Mouse (Mus musculus) intestine, embryonic 15.5 days (tissue): Measurements from ENCODE around the gene Smim26. TPM values are rescaled to one million over a fixed set of nuclear protein-coding genes. Genes with fewer than 3 reads are reported as not detected.

Source experiments
- ATAC-seq: fragments of 200-750 bp; cut with Nextera tagmentation; 2 replicates; pipeline ENCODE4 v1.8.0; 2017; ENCODE audit warnings: moderate TSS enrichment, moderate library complexity
- H3K27ac ChIP-seq: fragments of 300-500 bp; sonication (generic); 2 replicates; pipeline ENCODE4 v1.5.1; 2015; ENCODE audit warnings: mild to moderate bottlenecking, inconsistent platforms
- H3K27me3 ChIP-seq: fragments of 300-500 bp; sonication (generic); replicated peaks from 2 replicates; pipeline ENCODE4 v1.6.1; 2015; ENCODE audit warnings: inconsistent platforms
- H3K36me3 ChIP-seq: fragments of 300-500 bp; sonication (generic); 2 replicates; pipeline ENCODE4 v1.6.1; 2015; ENCODE audit warnings: inconsistent platforms
- H3K4me1 ChIP-seq: fragments of 300-500 bp; sonication (generic); replicated peaks from 2 replicates; pipeline ENCODE4 v1.6.1; 2015; ENCODE audit warnings: inconsistent platforms
- H3K4me2 ChIP-seq: fragments of 300-500 bp; sonication (generic); replicated peaks from 2 replicates; pipeline ENCODE4 v1.6.1; 2015; ENCODE audit warnings: mild to moderate bottlenecking, inconsistent platforms
- H3K4me3 ChIP-seq: fragments of 300-500 bp; sonication (generic); replicated peaks from 2 replicates; pipeline ENCODE4 v1.5.1; 2015; ENCODE audit warnings: inconsistent platforms
- H3K9ac ChIP-seq: fragments of 300-500 bp; sonication (generic); 2 replicates; pipeline ENCODE4 v1.6.1; 2015; ENCODE audit warnings: inconsistent platforms
- H3K9me3 ChIP-seq: fragments of 300-500 bp; sonication (generic); 2 replicates; pipeline ENCODE4 v1.6.1; 2016; ENCODE audit warnings: inconsistent platforms
- WGBS: fragments of 180-500 bp; shearing (Covaris S2); methylation state at CpG from one replicate; pipeline ENCODE4 v1.1.7; 2015; 5-methylcytosine and 5-hydroxymethylcytosine counted together
- polyA plus RNA-seq: library from polyadenylated mRNA; unstranded; fragments of >200 nt; fragmentation: Nextera tagmentation; extraction: Ambion mirVana; gene quantifications from 2 replicates; pipeline ENCODE4 v1.2.1, GENCODE M21; 2015

The Smim26 gene
- polyA plus RNA-seq, 1 experiment from 2014 or later = 51.6 TPM

- peaks cover 11% of the 10 kb centered on the region; the same call in 1 of the 2 replicates for H3K4me1 ChIP-seq
- no peak overlapping the region for H3K27ac ChIP-seq
- no peak for ATAC-seq
- H3K27me3 ChIP-seq = no peaks in the 10 kb centered on the region
- H3K4me2 ChIP-seq = no peak overlapping the region
- no peak overlapping the region for H3K4me3 ChIP-seq
- H3K9ac ChIP-seq = no peak overlapping the region
- WGBS = 47% methylated on average over 4 of the region's 4 CpGs
- H3K9me3 ChIP-seq = no peaks in the 10 kb centered on the region
- no peaks in the 10 kb centered on the region for H3K36me3 ChIP-seq
Observed at GRCm38 (mm10) chr2:144638719-144639118, 44.9 kb downstream of the Smim26 start.

DNA sequence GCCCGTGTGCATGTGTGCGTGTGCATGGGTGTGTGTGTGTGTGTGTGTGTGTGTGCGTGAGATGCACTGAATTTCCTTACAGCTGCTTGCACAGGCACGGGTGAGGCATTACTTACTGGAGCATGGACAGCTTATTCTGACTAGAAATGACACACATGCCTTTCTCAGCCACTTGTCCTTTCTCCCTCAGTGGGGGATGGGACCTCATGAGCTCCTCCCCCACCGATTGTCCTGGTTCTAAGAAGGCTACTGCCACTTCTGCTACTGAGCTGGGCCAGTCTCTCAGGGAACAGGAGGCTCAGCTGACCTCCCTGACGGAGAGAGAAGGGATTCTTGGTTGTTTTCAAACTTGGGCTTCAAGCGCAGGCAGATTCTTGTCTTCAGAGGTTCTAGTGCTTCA lies 46.2 kb downstream of the Smim26 start:
- no peaks in the 10 kb centered on the region for H3K9me3 ChIP-seq
- H3K36me3 ChIP-seq = no peaks in the 10 kb centered on the region
- ATAC-seq = no peak
- H3K27ac ChIP-seq = no peak overlapping the region
- 76% methylated on average over 7 of the region's 7 CpGs for WGBS
- H3K4me2 ChIP-seq = no peak overlapping the region
- no peak overlapping the region for H3K4me3 ChIP-seq
- H3K4me1 ChIP-seq = peaks cover 11% of the 10 kb centered on the region; the same call in 1 of the 2 replicates
- no peak overlapping the region for H3K9ac ChIP-seq
- H3K27me3 ChIP-seq = no peaks in the 10 kb centered on the region

GRCm38 (mm10) chr2:144641991-144642390 lies 48.1 kb downstream of the Smim26 start:
- WGBS = 83% methylated on average over 4 of the region's 4 CpGs
- H3K4me1 ChIP-seq = peaks cover 11% of the 10 kb centered on the region; the same call in 1 of the 2 replicates
- ATAC-seq = no peak
- no peak overlapping the region for H3K9ac ChIP-seq
- no peak overlapping the region for H3K4me2 ChIP-seq
- H3K9me3 ChIP-seq = no peaks in the 10 kb centered on the region
- H3K36me3 ChIP-seq = no peaks in the 10 kb centered on the region
- no peak overlapping the region for H3K27ac ChIP-seq
- H3K27me3 ChIP-seq = no peaks in the 10 kb centered on the region
- no peak overlapping the region for H3K4me3 ChIP-seq

Other genes with a start within 250 kb of the Smim26 start
- gene Kat14, start 225.1 kb upstream of the Smim26 start, polyA plus RNA-seq = 41.1 and 46.9 TPM in 2 replicates
- 2.8 and 3.5 TPM in 2 replicates for gene Pet117, start 225.1 kb upstream of the Smim26 start, polyA plus RNA-seq
- 1.5 and 1.7 TPM in 2 replicates for gene Dzank1, start 66.6 kb upstream of the Smim26 start, polyA plus RNA-seq
- gene Polr3f, start 66.3 kb upstream of the Smim26 start, polyA plus RNA-seq = 19.1 and 20.8 TPM in 2 replicates
- gene Rbbp9, start 43.2 kb upstream of the Smim26 start, polyA plus RNA-seq = 49.0 and 49.1 TPM in 2 replicates
- gene Sec23b, start 37.8 kb upstream of the Smim26 start, polyA plus RNA-seq = 100 and 101 TPM in 2 replicates
- 51.0 and 51.3 TPM in 2 replicates for gene Dtd1, start 5.8 kb downstream of the Smim26 start, polyA plus RNA-seq
- not detected in 2 replicates for gene Scp2d1, start 229.6 kb downstream of the Smim26 start, polyA plus RNA-seq